Mouse (Mus musculus) stomach, embryonic 14.5 days (tissue): ENCODE data around the gene Pxn. TPM values are rescaled to one million over a fixed set of nuclear protein-coding genes. Genes with fewer than 3 reads are reported as not detected.

Experiments used
- ATAC-seq: fragments of 200-750 bp; cut with Nextera tagmentation; 2 replicates; pipeline ENCODE4 v1.8.0; 2017; ENCODE audit warnings: low read depth, moderate TSS enrichment; ENCODE audit not compliant: insufficient number of reproducible peaks, insufficient read depth, low FRiP score
- H3K27ac ChIP-seq: fragments of 300-500 bp; sonication (generic); 2 replicates; pipeline ENCODE4 v1.5.1; 2014; ENCODE audit warnings: mild to moderate bottlenecking, low read length, moderate library complexity, mixed read lengths
- H3K27me3 ChIP-seq: fragments of 300-500 bp; sonication (generic); 2 replicates; pipeline ENCODE4 v1.6.1; 2014; ENCODE audit warnings: low read length, control low read depth, mixed read lengths; ENCODE audit not compliant: control insufficient read depth, insufficient read depth
- H3K36me3 ChIP-seq: fragments of 300-500 bp; sonication (generic); 2 replicates; pipeline ENCODE4 v1.6.1; 2014; ENCODE audit warnings: mild to moderate bottlenecking, control low read depth, low read length, moderate library complexity, mixed read lengths; ENCODE audit not compliant: control insufficient read depth, insufficient read depth
- H3K4me1 ChIP-seq: fragments of 300-500 bp; sonication (generic); 2 replicates; pipeline ENCODE4 v1.6.1; 2014; ENCODE audit warnings: low read length, control low read depth, mixed read lengths; ENCODE audit not compliant: control insufficient read depth, insufficient read depth
- H3K4me2 ChIP-seq: fragments of 300-500 bp; sonication (generic); replicated peaks from 2 replicates; pipeline ENCODE4 v1.6.1; 2014; ENCODE audit warnings: low read depth, low read length, control low read depth
- H3K4me3 ChIP-seq: fragments of 300-500 bp; sonication (generic); 2 replicates; pipeline ENCODE4 v1.5.1; 2014; ENCODE audit warnings: low read depth, low read length, control low read depth
- H3K9ac ChIP-seq: fragments of 300-500 bp; sonication (generic); replicated peaks from 2 replicates; pipeline ENCODE4 v1.6.1; 2014; ENCODE audit warnings: low read depth, mild to moderate bottlenecking, control low read depth, low read length, moderate library complexity, mixed read lengths
- H3K9me3 ChIP-seq: fragments of 300-500 bp; sonication (generic); 2 replicates; pipeline ENCODE4 v1.6.1; 2016; ENCODE audit warnings: low read depth, low read length, control low read depth; ENCODE audit not compliant: control insufficient read depth
- WGBS: fragments of 180-500 bp; shearing (Covaris S2); extraction: QIAGEN DNeasy Blood & Tissue Kit; methylation state at CpG from one replicate; pipeline ENCODE4 v1.1.7; 2014; 5-methylcytosine and 5-hydroxymethylcytosine counted together
- polyA plus RNA-seq: library from polyadenylated mRNA; unstranded; fragments of >200 nt; fragmentation: Nextera tagmentation; extraction: Ambion mirVana; gene quantifications from 2 replicates; pipeline ENCODE4 v1.2.1, GENCODE M21; 2014

Pxn gene
- polyA plus RNA-seq, 1 experiment from 2014 or later: 15.9 TPM

DNA sequence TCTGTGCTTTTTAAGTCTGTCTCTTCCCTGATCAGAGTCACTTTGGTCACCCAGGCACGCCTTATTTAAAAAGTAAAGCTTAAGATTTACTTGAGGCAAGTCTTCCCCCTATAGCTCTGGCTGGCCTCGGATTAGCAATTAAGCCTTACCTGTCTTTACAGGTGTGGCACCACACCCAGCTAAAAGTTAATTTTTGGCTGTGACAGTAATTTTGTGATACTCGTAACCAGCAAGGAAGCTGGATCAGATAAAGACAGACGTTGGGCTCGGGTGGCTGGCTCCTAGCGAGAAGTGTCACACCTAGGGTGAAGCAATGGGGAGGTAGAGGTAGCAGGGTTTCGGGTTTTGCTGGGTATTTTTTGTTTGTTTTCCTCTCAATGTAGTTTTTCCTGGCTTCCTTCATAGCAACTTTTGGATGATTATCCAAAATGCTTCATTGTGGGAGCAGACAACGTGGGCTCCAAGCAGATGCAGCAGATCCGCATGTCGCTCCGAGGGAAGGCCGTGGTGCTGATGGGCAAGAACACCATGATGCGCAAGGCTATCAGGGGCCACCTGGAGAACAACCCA lies 53.9 kb downstream of the Pxn start:
- H3K36me3 ChIP-seq: peaks cover 37% of the 10 kb centered on the region
- H3K27me3 ChIP-seq: no peaks in the 10 kb centered on the region
- no peak for ATAC-seq
- H3K4me2 ChIP-seq: peak overlapping the region; percentile 88
- no peak overlapping the region for H3K27ac ChIP-seq
- 37% methylated on average over 13 of the region's 13 CpGs for WGBS
- no peaks in the 10 kb centered on the region for H3K9me3 ChIP-seq
- H3K9ac ChIP-seq: peak overlapping the region; percentile 97
- peak overlapping the region; percentile 90 for H3K4me3 ChIP-seq
- H3K4me1 ChIP-seq: peaks cover 12% of the 10 kb centered on the region; the same call in 1 of the 2 replicates

DNA sequence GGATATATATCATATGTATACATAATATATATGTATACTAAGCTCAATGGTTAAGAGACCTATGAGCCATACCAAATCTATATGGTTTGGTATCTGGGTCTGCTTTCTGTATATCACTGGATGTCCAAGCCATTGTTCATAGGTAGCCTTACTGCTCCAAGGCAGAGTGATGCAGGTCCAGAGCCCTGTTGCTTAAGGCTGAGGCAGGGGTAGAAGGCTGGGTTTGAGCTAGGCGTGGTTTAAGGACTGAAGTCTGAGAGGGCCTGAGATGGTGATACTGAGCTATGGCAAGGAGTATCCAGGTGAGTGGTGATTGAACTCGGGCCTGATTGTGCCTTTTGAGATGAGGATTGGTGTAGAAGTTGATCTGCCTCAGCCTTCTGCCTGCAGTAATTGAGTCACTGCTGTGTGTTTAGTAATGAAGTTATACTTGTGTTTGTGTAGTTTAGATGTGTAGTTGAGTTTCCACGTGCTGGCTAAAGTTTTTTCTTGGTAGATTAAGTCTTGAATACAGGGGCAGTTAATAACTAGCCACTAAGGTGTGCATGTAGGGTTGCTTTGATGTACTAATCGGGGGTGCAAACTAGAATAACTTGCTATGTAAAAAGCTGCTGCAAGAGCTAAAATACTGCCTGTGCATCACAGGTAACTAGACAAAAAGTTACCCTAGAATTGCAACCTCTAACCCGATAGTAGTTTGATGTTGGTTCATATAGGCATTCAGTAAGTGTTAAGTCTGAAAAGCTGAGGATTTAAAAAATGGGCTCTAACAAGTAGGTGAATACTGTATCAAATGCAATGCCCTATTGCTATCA lies 57.5 kb downstream of the Pxn start:
- peak overlapping the region; percentile 90; the same call in 1 of the 2 replicates for H3K4me3 ChIP-seq
- WGBS: 39% methylated on average over 5 of the region's 5 CpGs
- peak overlapping the region; percentile 70; the same call in 1 of the 2 replicates for H3K4me2 ChIP-seq
- no peaks in the 10 kb centered on the region for H3K9me3 ChIP-seq
- H3K9ac ChIP-seq: no peak overlapping the region
- H3K27me3 ChIP-seq: no peaks in the 10 kb centered on the region
- H3K4me1 ChIP-seq: peaks cover 17% of the 10 kb centered on the region; the same call in 1 of the 2 replicates
- peak overlapping the region; percentile 71; the same call in 1 of the 2 replicates for H3K27ac ChIP-seq
- peaks cover 37% of the 10 kb centered on the region for H3K36me3 ChIP-seq
- no peak for ATAC-seq

DNA sequence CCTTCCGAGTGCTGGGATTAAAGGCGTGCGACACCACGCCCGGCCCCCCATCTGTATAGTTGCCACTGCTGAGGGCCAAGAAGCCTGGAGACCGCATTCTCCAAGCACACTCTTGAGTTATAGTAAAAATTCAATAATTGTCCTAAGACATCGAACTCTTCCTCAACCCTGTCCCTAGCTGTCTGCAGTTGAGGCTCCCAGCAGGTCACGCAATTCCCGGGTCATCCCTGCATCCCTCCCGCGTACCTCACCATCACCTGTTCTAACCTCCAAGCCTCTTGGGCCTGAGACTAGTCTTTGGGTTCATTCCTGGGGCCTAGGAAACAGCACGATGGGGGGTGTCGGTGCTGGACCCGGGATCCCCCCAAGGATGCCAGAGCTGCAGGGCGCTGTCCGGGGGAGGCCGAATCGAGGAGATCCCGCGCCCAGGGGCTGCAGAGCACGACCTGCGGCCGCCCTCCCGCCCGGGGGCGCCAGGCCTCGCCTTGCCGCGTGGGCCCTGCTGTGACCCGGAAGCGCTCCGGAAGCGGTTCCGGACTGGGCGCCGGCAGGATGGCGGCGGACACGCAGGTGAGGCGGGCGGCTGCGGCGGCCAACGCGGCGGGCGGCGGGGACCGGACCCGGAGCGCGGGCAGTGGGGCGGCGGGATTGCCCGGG lies 58.4 kb downstream of the Pxn start, which contains the start of gene Gcn1l1:
Gcn1l1 (plus strand) TSS at position 518 of the 657 bp plus-strand sequence.
- Histone ChIP-seq H3K27me3 (no peaks in the 10 kb centered on the region), H3K4me1 (peaks cover 17% of the 10 kb centered on the region; the same call in 1 of the 2 replicates), H3K9me3 (no peaks in the 10 kb centered on the region), H3K9ac (peak within 1 kb of the TSS; percentile 95), H3K36me3 (peaks cover 37% of the 10 kb centered on the region), H3K4me3 (peak within 1 kb of the TSS; percentile 90), H3K4me2 (peak within 1 kb of the TSS; percentile 70), H3K27ac (peak within 1 kb of the TSS; percentile 71)
- ATAC-seq: peak; percentile 82
- 1% methylated on average over 39 of the region's 55 CpGs for WGBS

DNA sequence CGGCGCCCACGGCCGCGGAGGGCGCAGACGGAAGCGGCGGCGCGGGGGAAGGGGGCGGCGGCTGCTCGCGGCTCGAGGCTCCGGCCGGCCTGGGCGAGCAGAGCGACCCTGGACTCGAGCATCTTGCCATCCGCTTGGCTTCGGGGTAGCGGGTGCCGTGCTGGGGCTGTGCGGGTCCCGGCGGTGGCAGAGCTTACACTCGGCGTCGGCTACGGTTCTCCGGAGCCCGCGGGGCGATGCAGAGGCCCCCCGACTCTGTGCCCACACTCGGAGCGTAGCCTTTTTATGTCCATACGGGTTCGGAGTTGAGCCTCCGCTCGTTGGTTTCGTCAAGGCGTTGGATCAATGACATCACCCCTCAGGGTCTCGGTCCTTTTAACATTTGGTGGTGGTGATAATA lies 58.9 kb downstream of the Pxn start:
- no peaks in the 10 kb centered on the region for H3K9me3 ChIP-seq
- peak; percentile 34; the same call in 1 of the 2 replicates for ATAC-seq
- peak overlapping the region; percentile 95 for H3K9ac ChIP-seq
- peaks cover 15% of the 10 kb centered on the region; the same call in 1 of the 2 replicates for H3K4me1 ChIP-seq
- WGBS: under 1% methylated on average over 31 of the region's 46 CpGs
- H3K27me3 ChIP-seq: no peaks in the 10 kb centered on the region
- H3K27ac ChIP-seq: peak overlapping the region; percentile 71
- peak overlapping the region; percentile 70 for H3K4me2 ChIP-seq
- peak overlapping the region; percentile 90 for H3K4me3 ChIP-seq
- H3K36me3 ChIP-seq: peaks cover 37% of the 10 kb centered on the region

DNA sequence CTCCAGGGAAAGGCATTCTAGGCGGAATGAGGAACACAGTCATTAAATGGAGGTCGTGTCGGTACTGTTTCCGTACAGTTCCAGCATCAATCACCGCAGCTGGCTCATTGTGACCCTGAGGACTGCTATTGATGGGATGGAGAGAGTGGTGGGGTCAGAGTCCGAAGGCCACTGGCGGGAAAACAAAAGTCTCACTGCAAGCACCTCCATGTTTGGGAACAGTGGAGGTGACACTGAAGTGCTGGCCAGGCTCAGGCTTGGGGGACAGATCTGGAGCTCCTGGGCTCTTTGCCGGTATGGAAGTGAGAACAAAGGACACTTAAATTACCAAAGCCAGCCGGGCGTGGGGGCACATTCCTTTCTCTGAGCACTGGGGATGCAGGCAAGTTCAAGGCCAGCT lies 62.2 kb downstream of the Pxn start:
- Histone ChIP-seq H3K9me3 (no peaks in the 10 kb centered on the region), H3K36me3 (peaks cover 23% of the 10 kb centered on the region; the same call in 1 of the 2 replicates), H3K4me3 (no peak overlapping the region), H3K27me3 (no peaks in the 10 kb centered on the region), H3K9ac (no peak overlapping the region), H3K27ac (peak overlapping the region; percentile 39; the same call in 1 of the 2 replicates), H3K4me2 (no peak overlapping the region), H3K4me1 (peaks cover 7% of the 10 kb centered on the region; the same call in 1 of the 2 replicates)
- 55% methylated on average over 10 of the region's 10 CpGs for WGBS
- no peak for ATAC-seq

DNA sequence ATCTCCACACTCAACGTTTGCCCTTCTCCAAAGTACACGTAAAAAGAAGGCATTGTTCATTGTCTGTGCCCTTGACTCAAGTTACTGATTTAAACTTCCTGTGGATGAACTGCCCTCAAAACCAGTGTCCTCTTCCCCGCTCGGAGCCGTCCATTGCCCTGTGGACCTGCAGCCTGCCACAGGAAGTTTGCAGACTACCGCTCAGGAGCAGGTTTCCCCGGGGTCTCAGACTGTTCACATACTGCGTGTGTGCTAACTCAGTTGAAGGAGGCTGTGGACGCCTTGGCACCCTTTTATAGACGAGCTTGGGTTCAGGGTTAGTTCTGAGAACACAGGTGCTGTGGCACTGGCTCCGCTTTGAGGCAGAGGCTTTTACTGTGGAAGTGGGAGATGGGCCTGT lies 62.8 kb downstream of the Pxn start:
- Histone ChIP-seq H3K36me3 (peaks cover 21% of the 10 kb centered on the region; the same call in 1 of the 2 replicates), H3K9me3 (no peaks in the 10 kb centered on the region), H3K4me3 (no peak overlapping the region), H3K4me1 (peaks cover 7% of the 10 kb centered on the region; the same call in 1 of the 2 replicates), H3K27me3 (no peaks in the 10 kb centered on the region), H3K27ac (no peak overlapping the region), H3K9ac (no peak overlapping the region), H3K4me2 (no peak overlapping the region)
- 72% methylated on average over 11 of the region's 11 CpGs for WGBS
- ATAC-seq: no peak

DNA sequence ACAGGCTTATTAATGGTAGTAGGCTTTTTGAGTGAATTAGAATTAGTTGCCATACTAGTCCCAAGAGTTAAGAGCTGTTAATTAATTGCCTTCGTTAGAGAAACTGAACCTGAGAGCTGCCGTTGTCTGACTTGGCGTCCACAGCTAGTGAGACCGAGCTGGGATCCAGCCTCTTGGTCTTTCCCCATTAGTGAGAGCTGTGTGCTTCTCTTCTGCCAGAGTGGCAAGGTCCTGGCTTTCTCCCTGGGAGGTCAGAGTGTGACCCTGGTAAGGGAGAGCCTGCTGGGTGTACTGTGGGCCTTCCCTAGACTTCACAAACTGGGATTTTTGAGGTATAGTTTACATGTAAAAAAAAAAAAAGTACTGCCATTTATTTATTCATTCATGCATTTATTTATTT lies 63.2 kb downstream of the Pxn start:
- Histone ChIP-seq H3K4me1 (peaks cover 5% of the 10 kb centered on the region; the same call in 1 of the 2 replicates), H3K4me2 (no peak overlapping the region), H3K9ac (no peak overlapping the region), H3K9me3 (no peaks in the 10 kb centered on the region), H3K27me3 (no peaks in the 10 kb centered on the region), H3K27ac (no peak overlapping the region), H3K36me3 (peaks cover 24% of the 10 kb centered on the region; the same call in 1 of the 2 replicates), H3K4me3 (no peak overlapping the region)
- no peak for ATAC-seq
- WGBS: 83% methylated on average over 4 of the region's 4 CpGs

DNA sequence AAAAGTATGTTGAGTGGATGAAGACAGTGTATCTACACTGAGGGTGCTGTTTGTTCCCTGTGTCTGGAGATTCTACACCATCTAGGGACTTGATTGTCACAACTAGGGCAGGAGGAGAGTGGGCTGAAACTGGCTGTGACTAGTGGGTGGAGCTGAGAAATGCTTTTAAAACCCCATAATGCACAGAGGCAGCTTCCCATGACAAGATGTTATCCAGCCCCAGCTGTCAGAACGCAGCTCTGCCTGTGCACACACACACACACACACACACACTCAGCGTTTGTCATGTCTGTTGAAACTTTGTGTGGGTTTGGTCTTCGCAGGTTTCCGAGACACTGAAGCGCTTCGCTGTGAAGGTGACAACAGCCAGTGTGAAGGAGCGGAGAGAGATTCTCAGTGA lies 64.6 kb downstream of the Pxn start:
- no peak for ATAC-seq
- H3K9me3 ChIP-seq: no peaks in the 10 kb centered on the region
- H3K36me3 ChIP-seq: peaks cover 34% of the 10 kb centered on the region
- H3K4me2 ChIP-seq: no peak overlapping the region
- no peak overlapping the region for H3K9ac ChIP-seq
- WGBS: 91% methylated on average over 7 of the region's 7 CpGs
- H3K27me3 ChIP-seq: no peaks in the 10 kb centered on the region
- no peak overlapping the region for H3K27ac ChIP-seq
- H3K4me3 ChIP-seq: no peak overlapping the region
- peaks cover under 1% of the 10 kb centered on the region; the same call in 1 of the 2 replicates for H3K4me1 ChIP-seq
